Mouse (Mus musculus) limb, embryonic 12.5 days (tissue): ENCODE data around the gene Islr2. TPM values are rescaled to one million over a fixed set of nuclear protein-coding genes. Genes with fewer than 3 reads are reported as not detected.
A peak's percentile ranks its signal among the peaks of the same experiment; 100 is the strongest.

ENCODE experiments used
- ATAC-seq: fragments of 200-750 bp; cut with Nextera tagmentation; 2 replicates; pipeline ENCODE4 v1.8.0; 2017; ENCODE audit warnings: low read depth, moderate TSS enrichment; ENCODE audit not compliant: insufficient number of reproducible peaks, insufficient read depth, low FRiP score, low TSS enrichment
- H3K27ac ChIP-seq: fragments of 300-500 bp; sonication (generic); 2 replicates; pipeline ENCODE4 v1.5.1; 2016; ENCODE audit warnings: mild to moderate bottlenecking, moderate library complexity
- H3K27me3 ChIP-seq: fragments of 300-500 bp; sonication (generic); 2 replicates; pipeline ENCODE4 v1.6.1; 2016; ENCODE audit warnings: mild to moderate bottlenecking, moderate library complexity
- H3K36me3 ChIP-seq: fragments of 300-500 bp; sonication (generic); 2 replicates; pipeline ENCODE4 v1.6.1; 2016; ENCODE audit warnings: mild to moderate bottlenecking, moderate library complexity
- H3K4me1 ChIP-seq: fragments of 300-500 bp; sonication (generic); replicated peaks from 2 replicates; pipeline ENCODE4 v1.6.1; 2016
- H3K4me2 ChIP-seq: fragments of 300-500 bp; sonication (generic); 2 replicates; pipeline ENCODE4 v1.6.1; 2016; ENCODE audit warnings: mild to moderate bottlenecking, moderate library complexity
- H3K4me3 ChIP-seq: fragments of 300-500 bp; sonication (generic); replicated peaks from 2 replicates; pipeline ENCODE4 v1.5.1; 2016; ENCODE audit warnings: mild to moderate bottlenecking
- H3K9ac ChIP-seq: fragments of 300-500 bp; sonication (generic); replicated peaks from 2 replicates; pipeline ENCODE4 v1.6.1; 2016; ENCODE audit warnings: mild to moderate bottlenecking, moderate library complexity
- H3K9me3 ChIP-seq: fragments of 300-500 bp; sonication (generic); 2 replicates; pipeline ENCODE4 v1.6.1; 2016; ENCODE audit warnings: mild to moderate bottlenecking, moderate library complexity
- WGBS: fragments of 180-500 bp; shearing (Covaris S2); methylation state at CpG from one replicate; pipeline ENCODE4 v1.1.7; 2016; 5-methylcytosine and 5-hydroxymethylcytosine counted together
- polyA plus RNA-seq: library from polyadenylated mRNA; unstranded; fragments of >200 nt; fragmentation: Nextera tagmentation; extraction: Ambion mirVana; gene quantifications from 2 replicates; pipeline ENCODE4 v1.2.1, GENCODE M21; 2016

Islr2 gene
- polyA plus RNA-seq, 1 experiment from 2014 or later: 1.8 TPM

DNA sequence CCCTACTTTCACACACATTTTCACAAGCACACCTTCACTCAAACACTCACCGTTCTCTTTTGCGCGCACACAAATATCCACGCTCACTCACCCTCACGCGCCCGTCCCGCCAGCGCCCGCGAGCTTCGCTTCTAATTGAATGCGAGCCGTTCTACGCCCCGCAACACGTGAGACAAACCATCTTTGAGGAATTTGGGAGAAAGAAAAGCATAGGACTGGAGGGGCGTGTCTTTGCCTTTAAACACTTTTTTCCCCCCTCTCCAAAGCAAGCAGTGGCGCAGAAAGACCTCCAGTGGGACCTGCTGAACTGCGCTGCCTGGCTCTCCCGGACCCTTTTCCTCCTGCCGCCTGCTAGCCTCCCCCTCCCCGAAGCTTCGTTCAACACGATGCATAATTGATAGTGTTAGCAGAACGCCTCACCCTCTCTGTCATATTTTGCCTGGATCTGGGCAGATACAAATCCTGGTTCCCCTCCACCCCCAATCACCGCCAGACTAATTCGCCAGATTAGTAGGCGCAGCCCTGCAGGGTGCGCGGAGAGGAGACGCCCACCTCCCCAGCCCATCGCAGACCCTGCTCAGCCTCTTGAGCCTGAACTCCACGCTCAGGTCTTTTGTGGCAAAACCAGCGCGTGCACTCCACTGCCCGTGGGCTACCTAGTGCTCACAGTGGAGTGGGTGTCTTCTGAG lies 2.1 kb downstream of the Islr2 start:
- Histone ChIP-seq H3K27ac (no peak overlapping the region), H3K4me3 (peak overlapping the region; percentile 32), H3K9ac (0 out of 2 replicates have a peak overlapping the region, but pooled peaks have one; percentile 28), H3K9me3 (no peaks in the 10 kb centered on the region), H3K27me3 (peaks cover 88% of the 10 kb centered on the region), H3K4me2 (peak overlapping the region; percentile 53), H3K4me1 (peaks cover 63% of the 10 kb centered on the region), H3K36me3 (no peaks in the 10 kb centered on the region)
- no peak for ATAC-seq
- 1% methylated on average over 37 of the region's 37 CpGs for WGBS

DNA sequence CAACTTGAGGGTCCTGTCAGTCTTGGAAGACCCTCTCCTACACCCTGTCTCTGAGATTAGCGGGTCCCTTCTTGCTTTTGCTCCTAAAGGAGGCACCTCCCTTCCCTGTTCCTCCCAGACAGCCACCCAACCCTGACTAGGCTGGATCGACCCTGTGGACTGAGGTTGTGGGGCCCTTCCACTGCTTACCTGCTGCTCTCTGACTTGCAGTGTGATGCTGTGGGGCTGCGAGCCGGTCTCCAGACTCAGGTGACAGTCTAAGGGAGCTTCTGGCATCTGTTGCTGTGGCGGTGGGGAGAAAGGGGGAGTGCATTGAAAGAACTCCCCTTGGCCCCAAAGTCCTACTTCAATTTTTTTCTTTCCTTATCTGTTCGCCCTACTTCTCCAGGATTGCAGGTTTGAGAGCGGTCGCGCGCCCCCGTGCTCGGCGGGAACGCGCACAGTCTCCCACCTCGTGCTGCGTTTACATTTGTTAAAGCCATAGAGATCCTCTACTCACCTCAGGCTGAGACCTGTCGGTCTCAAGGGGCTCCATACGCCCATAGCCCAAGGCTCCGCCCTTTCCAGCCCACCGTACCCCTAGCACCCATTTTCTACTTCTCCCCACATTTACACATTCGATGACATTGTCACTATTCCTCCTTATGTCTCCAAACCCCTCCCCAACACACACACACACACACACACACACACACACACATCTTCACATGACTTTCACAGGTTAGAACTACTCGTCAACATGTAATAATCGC lies 2.9 kb downstream of the Islr2 start:
- Histone ChIP-seq H3K27ac (no peak overlapping the region; the same call in 1 of the 2 replicates), H3K9ac (no peak overlapping the region; the same call in 1 of the 2 replicates), H3K4me1 (peaks cover 70% of the 10 kb centered on the region), H3K4me3 (peak overlapping the region; percentile 32), H3K4me2 (peak overlapping the region; percentile 53), H3K9me3 (no peaks in the 10 kb centered on the region), H3K36me3 (no peaks in the 10 kb centered on the region), H3K27me3 (peaks cover 96% of the 10 kb centered on the region)
- no peak for ATAC-seq
- 1% methylated on average over 24 of the region's 24 CpGs for WGBS

DNA sequence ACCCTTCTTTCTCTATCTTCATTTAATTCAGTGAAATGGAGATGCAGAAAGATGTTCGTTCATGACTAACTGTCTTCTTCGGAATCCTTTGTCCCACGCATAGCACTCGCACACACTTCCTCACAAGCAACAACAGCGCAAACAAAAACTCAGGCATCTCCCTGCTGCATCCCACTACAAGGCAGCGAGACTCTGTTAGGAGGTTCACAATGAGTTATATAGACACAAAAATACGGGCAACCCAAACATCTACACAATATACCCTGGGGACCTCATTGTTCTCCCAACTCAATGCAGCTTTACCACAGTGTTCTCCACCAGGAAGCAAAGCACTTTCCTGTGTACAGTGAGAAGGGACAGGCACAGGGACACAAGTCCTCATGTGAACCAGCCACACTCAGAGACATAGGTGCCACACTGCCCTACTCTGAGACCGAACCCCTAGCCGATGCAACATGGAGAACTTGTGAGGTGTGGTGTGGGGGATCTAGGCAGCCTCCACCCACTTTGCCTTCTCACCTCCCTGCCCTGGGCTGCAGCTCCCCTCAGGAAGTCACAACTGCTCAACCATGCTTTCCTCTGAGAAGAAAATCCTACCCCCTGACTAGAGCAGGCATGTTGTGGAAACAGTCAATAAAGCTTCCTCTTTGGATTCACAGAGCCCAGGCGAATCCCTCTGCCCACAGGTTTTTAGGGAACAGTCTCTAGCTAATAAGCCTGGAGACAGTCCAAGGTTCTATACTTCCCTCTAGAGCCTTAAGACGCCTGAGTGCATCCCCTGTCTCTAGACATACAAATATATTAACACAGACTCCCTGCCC lies 3.6 kb downstream of the Islr2 start:
- peak overlapping the region; percentile 32; the same call in 1 of the 2 replicates for H3K4me3 ChIP-seq
- peaks cover 78% of the 10 kb centered on the region for H3K4me1 ChIP-seq
- H3K27ac ChIP-seq: no peak overlapping the region
- peak overlapping the region; percentile 53 for H3K4me2 ChIP-seq
- 10% methylated on average over 11 of the region's 11 CpGs for WGBS
- H3K27me3 ChIP-seq: peaks cover 98% of the 10 kb centered on the region
- H3K9ac ChIP-seq: no peak overlapping the region
- no peak for ATAC-seq
- H3K9me3 ChIP-seq: no peaks in the 10 kb centered on the region
- H3K36me3 ChIP-seq: no peaks in the 10 kb centered on the region

DNA sequence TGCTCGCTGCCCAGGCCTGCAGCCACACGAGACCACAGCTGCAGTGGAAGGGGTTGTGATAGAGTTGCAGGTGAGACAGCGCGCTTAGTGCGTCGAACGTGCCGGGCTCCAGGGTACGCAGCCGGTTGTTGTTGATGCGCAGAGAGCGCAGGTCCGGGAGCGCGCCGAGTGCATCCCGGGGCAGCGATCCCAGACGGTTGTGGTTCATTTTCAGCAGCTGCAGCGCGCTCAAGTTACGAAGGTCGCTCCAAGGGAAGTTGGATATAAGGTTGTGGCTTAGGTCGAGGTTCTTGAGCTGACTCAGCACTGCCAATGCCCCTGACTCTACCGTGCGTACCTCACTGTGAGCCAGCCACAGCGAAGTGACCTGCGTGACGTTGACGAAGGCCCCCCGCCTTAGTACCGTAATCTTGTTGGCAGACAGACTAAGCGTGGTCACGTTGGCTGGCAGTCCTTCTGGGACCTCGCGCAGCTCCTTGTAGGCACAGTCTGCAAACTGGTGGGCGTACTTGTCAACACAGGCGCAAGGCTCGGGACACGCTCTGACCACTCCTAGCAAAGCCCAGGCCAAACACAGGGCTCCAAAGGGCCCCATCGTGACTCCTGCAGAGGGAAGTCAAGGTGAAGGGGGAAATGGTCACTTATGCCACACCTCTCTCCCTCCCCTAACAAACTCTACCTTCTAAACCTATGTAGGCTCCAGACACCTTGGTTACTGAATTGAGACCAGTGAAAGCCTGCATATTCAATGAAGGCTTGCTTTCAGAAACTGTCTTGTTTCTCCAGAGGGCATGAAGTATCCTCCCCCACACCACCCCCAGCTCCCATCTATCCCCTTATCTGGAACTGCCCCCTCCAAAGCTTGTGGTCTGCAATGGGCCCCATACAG lies 4.5 kb downstream of the Islr2 start:
- Histone ChIP-seq H3K4me3 (peak overlapping the region; percentile 32), H3K27me3 (peaks cover 98% of the 10 kb centered on the region), H3K9ac (peak overlapping the region; percentile 32; the same call in 1 of the 2 replicates), H3K4me2 (peak overlapping the region; percentile 53), H3K4me1 (peaks cover 86% of the 10 kb centered on the region), H3K9me3 (no peaks in the 10 kb centered on the region), H3K27ac (no peak overlapping the region), H3K36me3 (no peaks in the 10 kb centered on the region)
- no peak for ATAC-seq
- 2% methylated on average over 41 of the region's 41 CpGs for WGBS

DNA sequence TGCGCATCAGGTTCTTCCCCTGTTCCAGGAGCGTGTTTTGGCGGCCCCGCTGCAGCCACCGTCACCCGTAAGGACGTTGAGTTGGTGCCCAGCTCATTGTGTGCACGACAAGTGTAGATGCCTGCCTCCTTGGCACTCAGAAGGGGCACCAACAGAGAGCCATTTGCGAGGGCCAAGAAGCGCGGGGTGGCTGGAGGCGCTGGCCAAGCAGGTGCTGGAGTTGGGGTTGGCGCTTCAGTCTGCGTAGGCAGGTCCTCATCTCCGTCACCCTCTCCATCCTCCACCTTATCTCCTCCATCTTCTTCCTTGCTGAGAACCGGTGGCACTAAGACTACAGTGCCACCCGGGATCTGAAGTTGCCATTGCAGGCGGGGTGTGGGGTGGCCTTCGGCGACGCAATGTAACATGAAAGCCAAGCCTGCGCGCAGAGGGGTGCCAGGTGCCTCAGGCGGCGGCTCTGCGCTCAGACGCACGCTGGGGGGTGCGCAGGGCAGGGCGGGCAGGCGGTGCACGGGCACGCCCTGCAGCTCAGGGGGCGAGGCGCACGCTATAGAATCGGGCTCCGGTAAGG lies 5.2 kb downstream of the Islr2 start:
- H3K4me2 ChIP-seq: peak overlapping the region; percentile 53
- no peaks in the 10 kb centered on the region for H3K9me3 ChIP-seq
- peak overlapping the region; percentile 32 for H3K4me3 ChIP-seq
- H3K4me1 ChIP-seq: peaks cover 91% of the 10 kb centered on the region
- H3K27me3 ChIP-seq: peaks cover 100% of the 10 kb centered on the region
- H3K9ac ChIP-seq: peak overlapping the region; percentile 32; the same call in 1 of the 2 replicates
- H3K36me3 ChIP-seq: no peaks in the 10 kb centered on the region
- ATAC-seq: no peak
- 1% methylated on average over 38 of the region's 38 CpGs for WGBS
- no peak overlapping the region for H3K27ac ChIP-seq

DNA sequence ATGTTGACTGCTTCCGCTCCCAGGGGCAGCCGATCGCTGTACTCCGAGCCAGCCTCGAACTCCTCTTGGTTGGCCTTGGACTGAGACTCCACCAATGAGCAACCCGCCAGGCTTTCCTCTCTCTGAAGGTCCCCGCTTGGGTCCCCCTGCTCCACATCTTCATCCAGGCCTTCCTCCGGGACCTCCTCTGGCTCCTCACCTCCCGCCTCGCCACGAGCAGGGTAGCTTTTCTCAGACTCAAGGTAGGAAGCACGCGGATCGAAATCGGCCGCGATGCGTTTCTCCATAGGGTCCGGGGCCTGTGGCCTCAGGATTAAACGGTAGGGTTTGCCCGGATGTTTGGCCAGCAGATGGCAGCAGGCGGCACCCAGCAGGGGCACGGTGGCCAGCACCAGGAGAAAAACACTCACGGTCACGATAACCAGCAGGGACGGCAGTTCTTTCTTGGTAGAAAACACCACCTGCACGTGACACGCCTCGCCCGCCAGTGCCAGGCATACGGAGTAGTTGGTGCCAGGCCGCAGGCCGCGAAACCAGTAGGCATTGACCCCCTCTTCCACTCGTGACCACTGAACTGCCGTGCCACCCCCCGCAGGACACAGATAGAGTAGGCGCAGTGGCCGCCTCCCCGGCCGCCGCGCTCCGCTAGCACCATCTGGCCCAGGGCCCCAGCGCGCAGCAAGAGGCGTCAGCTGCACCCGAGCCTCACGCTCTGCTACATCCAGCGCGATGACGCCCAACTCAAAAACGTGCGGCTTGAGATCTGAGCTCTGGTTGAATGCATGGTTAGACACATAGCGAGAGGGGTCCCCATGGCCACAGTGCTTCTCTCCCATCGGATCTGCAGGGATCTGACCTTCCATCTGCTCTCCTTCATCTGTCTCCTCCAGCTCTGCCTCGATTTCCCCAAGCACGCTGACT lies 6.1 kb downstream of the Islr2 start:
- Histone ChIP-seq H3K27me3 (peaks cover 100% of the 10 kb centered on the region), H3K9ac (no peak overlapping the region), H3K27ac (no peak overlapping the region), H3K4me1 (peaks cover 84% of the 10 kb centered on the region), H3K36me3 (no peaks in the 10 kb centered on the region), H3K9me3 (no peaks in the 10 kb centered on the region), H3K4me2 (peak overlapping the region; percentile 53), H3K4me3 (peak overlapping the region; percentile 32)
- WGBS: 1% methylated on average over 58 of the region's 58 CpGs
- ATAC-seq: no peak

DNA sequence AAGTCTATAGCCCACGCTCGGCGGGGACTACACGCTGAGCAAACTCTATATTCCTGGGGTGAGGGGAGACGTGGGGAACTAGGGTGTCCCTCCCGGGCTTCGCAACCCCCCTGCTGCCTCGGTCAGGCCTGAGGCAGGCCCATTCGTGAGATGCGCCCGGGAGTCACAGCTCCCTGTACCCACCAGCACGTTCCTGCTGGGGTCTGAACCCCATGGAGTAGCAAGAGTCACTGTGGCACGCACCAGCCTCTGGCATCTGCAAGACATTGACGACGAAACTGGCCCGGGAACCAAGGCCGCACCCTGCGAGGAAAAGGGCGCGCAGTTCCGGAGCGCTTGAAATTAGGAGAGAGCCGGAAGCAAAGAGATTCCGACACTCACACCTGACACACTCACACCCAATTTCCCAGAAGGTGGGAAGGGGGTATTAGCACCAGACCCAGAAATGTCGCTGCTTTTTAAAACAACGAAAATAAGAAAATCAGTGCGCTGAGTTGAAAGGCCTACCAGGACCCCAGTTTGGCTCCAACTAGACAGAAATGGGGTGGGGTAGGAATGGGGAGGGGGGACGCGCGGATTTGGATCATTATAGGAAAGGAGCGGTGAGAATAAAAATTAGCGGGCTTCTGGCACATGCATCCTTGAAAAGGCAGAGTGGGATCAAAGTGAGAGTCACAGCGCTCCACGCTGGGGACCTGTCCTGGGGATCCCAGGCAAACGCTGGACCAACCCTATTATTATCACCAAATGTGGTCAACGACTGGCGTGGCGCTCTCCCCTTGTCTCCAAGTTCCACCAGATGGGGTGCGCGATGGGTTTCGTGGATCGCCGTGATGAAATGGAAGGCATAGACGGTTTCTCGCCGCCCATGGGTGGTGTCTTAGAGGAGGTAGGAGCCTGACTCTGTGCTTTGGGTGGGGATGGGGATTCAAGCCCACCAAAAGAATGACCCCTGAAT lies 7.2 kb downstream of the Islr2 start:
- 0 out of 2 replicates have a peak overlapping the region, but pooled peaks have one; percentile 9 for H3K9ac ChIP-seq
- WGBS: 2% methylated on average over 46 of the region's 46 CpGs
- H3K36me3 ChIP-seq: no peaks in the 10 kb centered on the region
- peak overlapping the region; percentile 53 for H3K4me2 ChIP-seq
- H3K4me3 ChIP-seq: peak overlapping the region; percentile 32
- no peak for ATAC-seq
- H3K9me3 ChIP-seq: no peaks in the 10 kb centered on the region
- H3K27ac ChIP-seq: no peak overlapping the region
- H3K4me1 ChIP-seq: peaks cover 72% of the 10 kb centered on the region
- H3K27me3 ChIP-seq: peaks cover 90% of the 10 kb centered on the region

DNA sequence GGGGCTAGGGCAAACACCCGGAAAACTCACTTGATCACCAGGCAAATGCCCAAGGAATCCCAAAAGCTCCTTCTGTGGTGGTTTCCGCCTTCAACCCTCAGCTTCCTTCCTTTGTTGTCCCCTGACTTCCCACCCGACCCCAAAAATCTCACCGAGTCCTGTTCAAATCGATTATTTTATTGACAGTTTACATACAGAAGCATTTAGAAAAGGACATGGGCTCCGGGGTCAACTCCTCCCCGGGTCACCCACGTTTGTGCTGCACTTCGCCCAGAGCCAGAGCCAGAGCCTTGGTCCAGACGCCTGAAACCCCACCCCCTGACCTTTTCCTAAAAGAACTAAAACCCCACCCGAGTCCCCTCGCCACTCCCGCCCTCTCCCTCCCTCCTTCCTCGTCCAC lies 8.0 kb downstream of the Islr2 start:
- ATAC-seq: no peak
- Histone ChIP-seq H3K27ac (no peak overlapping the region), H3K4me1 (peaks cover 65% of the 10 kb centered on the region), H3K27me3 (peaks cover 82% of the 10 kb centered on the region), H3K4me2 (peak overlapping the region; percentile 53), H3K36me3 (no peaks in the 10 kb centered on the region), H3K4me3 (peak overlapping the region; percentile 22), H3K9ac (no peak overlapping the region), H3K9me3 (no peaks in the 10 kb centered on the region)
- 4% methylated on average over 14 of the region's 14 CpGs for WGBS

DNA sequence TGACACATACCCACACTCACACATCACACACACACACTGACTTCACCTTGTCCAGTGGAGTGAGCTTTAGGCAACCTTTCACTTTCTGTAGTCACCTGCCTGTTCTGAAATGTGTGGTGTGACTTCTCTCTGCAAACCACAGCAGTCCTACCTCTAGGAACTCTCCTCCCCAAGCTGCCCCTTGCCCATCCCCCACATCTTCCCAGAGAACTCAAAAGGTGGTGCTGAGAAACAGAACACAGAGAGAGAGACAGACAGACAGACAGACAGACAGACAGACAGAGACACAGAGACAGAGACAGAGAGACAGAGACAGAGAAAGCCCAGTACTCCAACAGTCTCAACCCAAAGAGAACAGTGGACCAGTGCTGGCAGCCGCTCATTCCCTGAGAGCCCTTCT lies 8.4 kb downstream of the Islr2 start:
- Histone ChIP-seq H3K9ac (no peak overlapping the region), H3K9me3 (no peaks in the 10 kb centered on the region), H3K4me1 (peaks cover 60% of the 10 kb centered on the region), H3K27ac (no peak overlapping the region), H3K27me3 (peaks cover 78% of the 10 kb centered on the region), H3K4me3 (no peak overlapping the region), H3K4me2 (peak overlapping the region; percentile 53), H3K36me3 (no peaks in the 10 kb centered on the region)
- ATAC-seq: no peak
- 0% methylated on average over 1 of the region's 1 CpGs for WGBS
